Mouse (Mus musculus) forelimb bud, embryonic 11.5 days (tissue): ENCODE results near the gene AC134908.4.

Experiments used
- DNase-seq: peaks from one replicate; pipeline ENCODE4 v3.0.0-alpha.2; 2012; ENCODE audit warnings: low read depth, low spot score

AC134908.4 gene

DNA sequence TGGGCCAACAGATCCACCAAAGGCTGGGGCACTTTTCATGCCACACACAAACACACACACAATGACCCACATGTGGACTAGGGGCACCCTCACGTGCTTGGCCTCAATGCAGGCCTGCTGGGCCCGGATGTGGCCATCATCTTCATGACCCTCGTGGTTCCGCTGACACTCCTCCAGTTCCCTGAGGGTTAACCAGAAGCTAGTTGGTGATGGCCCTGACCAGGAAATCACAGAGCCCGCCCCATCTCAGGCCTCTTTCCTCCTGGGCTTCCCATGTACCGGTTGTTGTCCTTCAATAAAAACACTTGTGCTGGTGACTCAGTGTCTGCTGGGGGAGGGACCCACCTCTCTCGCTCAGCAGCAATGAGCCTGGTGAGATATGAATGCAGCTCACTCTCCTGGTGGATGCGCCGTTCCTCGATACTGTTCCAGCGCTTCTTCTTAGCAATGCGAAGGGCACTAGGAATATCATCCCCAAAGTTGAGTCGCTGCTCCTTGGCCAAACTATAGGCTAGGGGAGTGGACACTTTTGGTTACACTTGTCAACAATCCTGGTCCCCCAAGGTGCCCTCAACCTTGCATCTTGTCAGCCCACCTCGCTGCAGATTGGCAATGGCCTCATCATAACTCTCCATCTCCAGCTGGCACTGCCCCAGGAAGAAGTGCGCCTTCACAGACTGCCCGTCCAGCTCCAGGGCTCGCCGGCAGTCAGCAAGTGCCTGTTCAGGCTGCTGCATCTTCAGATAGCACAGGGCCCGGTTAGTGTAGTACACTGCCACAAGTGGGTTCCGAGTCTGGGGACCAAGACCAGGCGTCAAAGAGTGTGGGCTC lies 36.2 kb upstream of the AC134908.4 start:
- DNase-seq: no peak

DNA sequence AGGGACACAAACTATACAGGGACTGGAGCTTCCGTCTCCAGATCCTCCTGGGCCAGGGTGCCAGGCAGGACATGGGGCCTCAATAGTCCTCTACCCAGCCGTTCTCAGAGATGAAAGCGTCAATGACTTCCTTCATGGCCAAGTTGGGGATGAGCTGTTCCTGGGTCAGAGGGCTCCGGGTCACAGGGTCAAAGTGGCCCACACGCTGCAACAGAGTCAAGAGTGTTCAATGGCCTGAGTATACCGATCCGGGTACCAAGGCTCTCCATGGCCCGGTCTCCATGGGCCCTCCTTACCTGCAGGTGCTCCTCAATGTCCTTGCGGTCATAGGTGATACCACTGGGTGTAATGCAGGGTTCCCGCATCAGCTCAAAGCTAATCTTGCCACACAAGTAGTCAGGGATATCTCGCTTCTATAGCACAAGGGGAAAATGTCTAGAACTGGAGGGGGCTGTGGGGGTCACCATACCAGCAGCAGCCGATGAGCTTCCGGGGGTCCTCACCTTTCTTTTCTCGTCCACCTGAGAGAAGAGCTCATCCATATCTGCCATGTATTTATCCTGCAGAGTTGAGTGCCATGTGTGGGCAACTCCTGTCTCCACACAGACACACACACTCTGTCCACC lies 35.5 kb upstream of the AC134908.4 start:
- DNase-seq: no peak

DNA sequence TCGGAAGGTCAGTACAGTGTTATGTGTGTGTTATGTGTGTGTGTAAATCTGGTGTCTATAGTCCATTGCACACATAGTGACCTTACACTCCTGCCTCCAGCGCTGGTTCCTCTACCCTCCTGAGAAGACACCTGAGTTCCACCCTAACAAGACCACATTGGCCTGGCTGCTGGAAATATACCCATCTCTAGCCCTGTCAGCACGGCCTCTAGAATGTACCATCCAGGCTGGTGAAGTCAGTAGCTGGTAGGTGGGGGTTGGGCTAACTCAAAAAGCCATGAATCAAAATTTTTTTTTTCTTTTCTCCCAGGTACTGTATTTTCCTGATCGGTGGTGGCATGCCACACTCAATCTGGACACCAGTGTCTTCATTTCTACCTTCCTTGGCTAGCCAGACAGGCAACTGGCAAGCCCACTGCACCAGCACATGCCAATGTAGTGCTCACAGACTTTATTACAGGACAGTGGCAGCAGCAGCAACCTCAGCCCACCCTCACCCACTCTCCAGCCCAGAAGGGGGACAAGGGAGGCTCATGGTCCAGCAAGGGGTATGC lies 34.8 kb upstream of the AC134908.4 start:
- DNase-seq: no peak

DNA sequence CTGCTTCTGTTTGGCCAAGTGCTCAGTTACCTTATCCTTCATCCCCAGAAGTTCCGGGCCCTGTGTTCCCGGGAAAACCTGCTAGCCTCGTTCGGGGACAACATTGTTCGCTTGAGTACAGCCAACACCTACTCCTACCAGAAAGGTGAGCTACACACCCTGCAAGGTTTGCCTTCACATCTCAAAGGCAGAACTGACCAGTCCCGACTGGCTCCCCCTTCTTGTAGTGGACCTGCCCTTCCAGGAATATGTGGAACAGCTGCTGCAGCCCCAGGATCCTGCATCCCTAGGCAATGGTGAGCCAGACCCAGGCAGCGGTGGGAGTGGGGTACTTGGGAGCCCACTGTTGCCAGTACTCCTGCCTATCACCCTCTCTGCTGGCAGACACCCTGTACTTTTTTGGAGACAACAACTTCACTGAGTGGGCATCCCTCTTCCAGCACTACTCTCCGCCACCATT lies 34.1 kb upstream of the AC134908.4 start:
- DNase-seq: no peak

DNA sequence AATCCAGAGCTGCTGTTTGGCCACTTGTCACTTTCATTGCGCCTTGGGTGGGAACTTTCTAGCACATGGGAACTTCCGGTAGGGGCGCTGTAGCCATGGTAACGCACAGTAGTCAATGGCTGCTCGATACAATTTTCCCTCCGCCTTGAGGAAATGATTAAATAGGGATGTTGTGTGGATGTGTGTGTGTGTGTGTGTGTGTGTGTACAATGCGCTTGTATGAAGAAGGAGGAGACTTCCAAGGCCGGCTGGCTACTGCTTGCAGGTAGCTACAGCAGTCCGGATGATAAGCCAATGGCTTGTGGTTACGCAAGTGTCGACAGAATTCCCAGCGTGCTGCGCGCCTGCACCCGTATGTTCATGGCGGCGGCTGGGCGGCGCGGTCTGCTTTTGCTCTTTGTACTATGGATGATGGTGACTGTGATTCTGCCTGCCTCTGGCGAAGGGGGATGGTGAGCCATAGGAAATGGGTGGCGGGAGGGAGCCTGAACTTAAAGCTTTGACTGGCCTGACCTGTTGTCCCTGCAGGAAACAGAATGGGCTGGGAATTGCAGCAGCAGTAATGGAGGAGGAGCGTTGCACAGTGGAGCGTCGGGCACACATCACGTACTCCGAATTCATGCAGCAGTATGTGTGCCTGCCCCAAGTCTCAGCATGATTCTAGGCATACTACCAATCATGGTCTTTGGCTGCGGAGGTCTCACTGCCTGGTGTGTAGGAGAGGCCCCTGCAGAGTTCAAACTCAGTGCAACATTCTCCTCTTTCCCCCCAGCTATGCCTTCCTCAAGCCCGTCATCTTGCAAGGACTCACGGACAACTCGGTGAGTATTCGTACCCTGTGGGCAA lies 33.5 kb upstream of the AC134908.4 start, which contains the start of gene Jmjd8:
Jmjd8 (plus strand) TSS at position 156 of the 846 bp plus-strand sequence.
- peak; percentile 79 for DNase-seq

DNA sequence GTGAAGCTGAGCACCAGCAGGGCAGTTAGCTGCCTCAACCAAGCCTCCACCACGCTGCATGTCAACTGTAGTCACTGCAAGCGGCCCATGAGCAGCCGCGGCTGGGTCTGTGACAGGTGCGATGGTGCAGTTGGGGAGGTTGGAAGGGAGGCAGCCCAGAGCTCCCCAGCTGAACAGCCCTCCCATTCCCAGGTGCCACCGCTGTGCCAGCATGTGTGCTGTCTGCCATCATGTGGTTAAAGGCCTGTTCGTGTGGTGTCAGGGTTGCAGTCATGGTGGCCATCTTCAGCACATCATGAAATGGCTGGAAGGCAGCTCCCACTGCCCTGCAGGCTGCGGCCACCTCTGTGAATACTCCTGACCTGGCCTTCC lies 32.8 kb upstream of the AC134908.4 start:
- no peak for DNase-seq

DNA sequence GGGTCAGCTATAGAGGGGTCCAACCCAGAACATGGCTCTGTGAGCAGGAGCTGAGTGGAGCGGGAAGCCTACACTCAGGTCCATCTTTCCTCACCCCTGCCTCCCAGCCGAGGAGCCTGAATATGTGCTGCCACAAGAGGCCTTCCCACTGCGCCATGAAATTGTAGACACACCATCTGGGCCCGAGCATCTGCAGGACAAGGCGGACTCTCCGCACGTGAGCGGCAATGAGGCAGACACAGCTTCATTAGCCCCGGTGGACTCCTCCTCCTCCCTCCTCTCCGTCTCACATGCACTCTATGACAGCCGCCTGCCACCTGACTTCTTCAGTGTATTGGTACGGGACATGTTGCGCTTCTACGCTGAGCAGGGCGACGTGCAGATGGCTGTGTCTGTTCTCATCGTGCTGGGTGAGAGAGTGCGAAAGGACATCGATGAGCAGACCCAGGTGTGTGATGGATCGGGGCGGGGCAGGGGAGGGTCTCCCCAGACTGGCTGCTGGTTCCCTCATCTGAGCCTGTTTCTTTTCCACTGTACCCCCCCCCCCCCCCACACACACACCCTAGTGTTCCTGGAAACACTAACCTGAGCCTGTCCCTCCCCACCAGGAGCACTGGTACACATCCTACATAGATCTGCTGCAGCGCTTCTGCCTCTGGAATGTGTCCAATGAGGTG lies 32.2 kb upstream of the AC134908.4 start:
- DNase-seq: no peak

DNA sequence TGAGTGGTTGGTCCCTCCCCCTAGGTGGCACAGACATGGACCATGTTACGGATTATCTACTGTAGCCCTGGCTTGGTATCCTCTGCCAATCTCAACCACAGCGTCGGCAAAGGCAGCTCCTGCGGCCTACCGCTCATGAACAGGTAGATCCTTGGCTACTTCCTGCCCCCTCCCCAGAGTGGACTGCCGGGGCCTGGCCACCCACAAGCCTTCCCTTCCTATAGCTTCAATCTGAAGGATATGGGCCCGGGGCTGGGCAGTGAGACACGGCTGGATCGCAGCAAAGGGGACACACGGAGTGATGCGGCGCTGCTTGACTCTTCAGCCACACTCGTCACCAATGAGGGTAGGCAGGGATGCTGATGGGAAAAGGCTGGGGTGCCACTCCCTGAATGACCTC lies 31.6 kb upstream of the AC134908.4 start:
- DNase-seq: no peak

DNA sequence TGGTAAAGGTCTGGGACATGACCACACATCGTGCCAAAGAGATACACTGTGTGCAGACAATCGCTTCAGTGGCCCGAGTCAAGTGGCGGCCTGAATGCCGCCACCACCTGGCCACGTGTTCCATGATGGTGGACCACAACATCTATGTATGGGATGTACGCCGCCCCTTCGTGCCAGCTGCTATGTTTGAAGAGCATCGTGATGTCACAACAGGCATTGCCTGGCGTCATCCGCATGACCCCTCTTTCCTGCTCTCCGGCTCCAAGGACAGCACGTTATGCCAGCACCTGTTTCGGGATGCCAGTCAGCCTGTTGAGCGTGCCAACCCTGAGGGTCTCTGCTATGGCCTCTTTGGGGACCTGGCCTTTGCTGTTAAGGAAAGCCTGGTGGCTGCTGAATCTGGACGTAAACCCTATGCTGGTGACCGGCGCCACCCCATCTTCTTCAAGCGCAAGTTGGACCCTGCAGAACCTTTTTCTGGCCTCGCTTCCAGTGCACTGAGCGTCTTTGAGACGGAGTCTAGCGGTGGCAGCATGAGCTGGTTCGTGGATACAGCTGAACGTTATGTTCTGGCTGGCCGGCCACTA lies 30.6 kb upstream of the AC134908.4 start:
- no peak for DNase-seq

DNA sequence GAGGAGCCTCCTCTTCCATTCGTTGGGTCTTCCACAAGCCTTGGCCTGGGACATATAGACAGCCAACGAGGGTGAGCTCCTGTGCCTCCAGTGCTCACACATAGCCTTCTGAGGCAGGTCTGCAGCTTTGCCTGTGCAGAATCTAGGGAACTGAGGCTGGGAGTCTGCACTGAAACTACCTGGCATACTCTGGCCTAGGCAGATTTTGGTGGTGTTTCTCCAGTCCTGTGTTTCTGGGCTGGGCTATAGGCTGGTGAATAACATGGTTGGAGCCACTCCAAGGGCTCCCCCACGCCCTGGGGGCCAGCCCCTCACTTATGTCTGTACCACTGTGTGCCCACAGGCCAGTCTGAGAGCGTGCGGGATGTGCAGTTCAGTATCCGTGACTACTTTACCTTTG lies 29.9 kb upstream of the AC134908.4 start:
- DNase-seq: no peak

DNA sequence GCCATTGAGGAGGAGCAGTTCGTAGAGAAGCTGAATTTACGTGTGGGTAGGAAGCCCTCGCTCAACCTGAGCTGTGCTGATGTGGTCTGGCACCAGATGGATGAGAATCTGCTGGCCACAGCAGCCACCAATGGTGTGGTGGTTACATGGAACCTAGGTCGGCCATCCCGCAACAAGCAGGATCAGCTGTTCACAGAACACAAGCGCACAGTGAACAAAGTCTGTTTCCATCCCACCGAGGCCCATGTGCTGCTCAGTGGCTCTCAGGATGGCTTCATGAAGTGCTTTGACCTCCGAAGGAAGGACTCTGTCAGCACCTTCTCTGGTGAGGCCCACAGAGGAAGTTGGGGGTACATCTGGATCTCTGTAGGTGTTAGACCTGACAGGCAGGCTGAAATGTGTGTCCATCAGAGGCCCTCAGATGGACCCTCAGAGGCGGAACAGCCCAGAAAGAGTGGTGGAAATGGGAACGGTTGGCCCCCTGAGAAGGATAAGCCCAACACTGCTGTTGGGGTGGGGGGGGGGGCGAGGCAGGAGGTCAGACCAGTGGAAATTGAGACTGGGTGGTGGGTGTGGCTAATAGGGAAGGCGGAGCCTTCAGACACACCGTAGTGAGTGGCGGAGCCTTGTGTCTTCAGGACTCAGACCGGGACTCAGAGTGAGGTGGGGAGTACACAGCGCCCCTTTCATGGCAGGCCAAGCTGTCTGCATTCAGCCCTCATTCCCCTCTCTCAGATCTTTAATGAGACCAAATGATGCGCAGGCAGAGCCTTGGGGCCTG lies 29.1 kb upstream of the AC134908.4 start:
- DNase-seq: no peak

DNA sequence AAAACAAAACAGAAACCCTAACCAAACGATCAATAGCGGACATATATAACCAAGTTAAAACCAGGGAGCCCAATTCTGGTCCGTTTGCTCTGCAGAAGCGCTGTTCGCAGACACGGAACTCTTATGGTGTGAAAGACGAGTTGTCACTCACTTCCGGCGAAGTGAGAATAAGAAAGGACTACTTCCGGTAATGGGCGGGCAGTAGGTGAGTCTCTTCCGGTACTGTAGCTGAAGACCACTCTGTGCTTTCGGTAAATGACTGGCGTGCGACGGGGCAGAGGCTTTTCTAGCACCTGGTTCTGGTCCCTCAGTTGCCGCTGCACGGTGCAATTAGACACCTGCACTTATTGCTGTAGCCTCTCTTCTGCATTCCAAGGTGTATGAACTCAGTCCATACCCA lies 28.0 kb upstream of the AC134908.4 start, which contains the start of gene Wdr24:
Wdr24 (plus strand) TSS at position 176 of the 400 bp plus-strand sequence.
- DNase-seq: peak; percentile 86

DNA sequence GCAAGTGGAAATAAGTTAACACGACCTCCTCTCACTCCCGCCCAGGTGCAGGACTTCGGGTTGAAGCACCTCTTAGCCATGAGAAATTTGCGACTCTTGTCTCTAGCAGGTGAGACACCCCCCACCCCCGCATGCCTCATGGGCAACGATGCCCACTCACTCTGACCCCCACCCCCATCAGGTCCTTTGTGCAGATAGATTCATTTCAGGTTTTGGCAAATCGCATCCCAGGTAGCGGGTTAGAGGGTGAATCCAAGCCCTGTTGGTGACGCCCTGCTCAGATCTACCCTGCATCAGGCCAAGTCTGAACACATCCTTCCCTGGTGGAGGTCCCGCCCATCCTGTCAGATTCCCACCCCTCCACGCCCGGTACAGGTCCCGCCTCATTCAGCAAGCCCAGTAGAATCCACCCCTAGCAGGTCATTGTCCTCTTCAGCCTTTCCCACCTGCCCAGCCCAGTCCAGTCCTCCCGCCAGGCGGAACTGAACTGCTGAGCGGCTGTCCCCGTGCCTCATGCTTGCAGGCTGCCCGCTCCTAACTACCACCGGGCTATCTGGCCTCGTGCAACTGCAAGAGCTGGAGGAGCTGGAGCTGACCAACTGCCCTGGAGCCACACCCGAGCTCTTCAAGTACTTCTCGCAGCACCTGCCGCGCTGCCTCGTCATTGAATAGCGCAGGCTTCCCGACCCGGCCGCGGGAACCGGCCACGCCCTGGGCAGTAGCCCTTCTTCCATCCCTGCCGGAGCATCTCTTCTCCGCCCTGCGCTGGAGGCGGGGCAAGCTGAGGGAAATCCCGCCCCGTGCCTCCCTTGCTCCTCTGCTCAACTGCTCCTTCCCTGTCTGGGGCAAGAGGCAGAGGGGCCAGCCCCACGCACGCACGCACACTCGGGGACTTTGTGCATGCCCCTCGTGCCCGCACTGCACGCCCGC lies 23.7 kb upstream of the AC134908.4 start:
- DNase-seq: no peak

DNA sequence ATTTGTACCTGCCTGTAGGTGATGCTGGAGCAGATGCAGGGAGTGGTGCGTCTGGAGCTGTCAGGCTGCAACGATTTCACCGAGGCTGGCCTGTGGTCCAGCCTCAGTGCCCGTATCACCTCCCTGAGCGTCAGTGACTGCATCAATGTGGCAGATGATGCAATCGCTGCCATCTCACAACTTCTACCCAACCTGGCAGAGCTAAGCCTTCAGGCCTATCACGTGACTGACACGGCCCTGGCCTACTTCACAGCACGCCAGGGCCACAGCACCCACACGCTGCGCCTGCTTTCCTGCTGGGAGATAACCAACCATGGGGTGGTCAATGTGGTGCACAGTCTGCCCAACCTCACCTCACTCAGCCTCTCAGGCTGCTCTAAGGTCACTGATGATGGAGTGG lies 22.2 kb upstream of the AC134908.4 start:
- no peak for DNase-seq

DNA sequence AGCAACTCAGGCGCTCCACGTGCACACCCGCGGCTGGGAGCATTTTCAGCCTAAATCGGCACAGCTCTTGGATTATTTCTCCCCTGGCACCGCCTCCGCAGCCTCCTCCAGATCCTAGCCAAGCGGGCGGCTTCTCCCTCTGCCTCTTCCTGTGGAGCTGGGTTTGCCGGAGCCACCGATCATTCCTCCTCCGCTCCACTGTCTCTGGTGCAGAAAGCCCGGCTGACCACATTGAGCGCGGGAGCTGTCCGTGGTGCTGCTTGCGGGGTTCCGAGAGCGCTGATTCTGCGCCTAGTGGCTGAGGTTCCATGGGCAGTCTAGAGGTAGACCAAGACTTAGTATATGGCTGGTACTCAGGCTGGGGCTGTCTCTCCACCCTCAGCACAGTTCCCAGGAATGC lies 18.0 kb upstream of the AC134908.4 start:
- DNase-seq: peak; percentile 93

DNA sequence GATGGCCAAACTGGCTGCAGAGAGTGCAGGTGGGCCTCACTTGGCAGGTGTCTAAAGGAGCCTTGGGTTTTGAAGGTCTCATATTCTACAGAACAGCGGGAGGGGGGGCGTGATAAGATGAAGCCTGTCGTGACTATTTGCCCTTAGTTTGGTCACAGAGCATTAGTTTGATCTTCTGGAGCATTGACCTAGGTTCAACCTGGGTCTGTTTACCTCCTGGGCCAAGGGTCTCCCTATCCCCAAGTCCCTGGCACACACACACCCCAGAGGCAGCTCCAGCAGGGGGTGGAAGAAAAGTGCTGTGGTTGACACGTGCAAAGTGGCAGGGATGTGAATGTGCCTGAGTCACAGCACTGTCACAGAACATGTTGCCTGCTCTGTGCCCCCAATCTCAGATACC lies 15.4 kb upstream of the AC134908.4 start:
- no peak for DNase-seq

DNA sequence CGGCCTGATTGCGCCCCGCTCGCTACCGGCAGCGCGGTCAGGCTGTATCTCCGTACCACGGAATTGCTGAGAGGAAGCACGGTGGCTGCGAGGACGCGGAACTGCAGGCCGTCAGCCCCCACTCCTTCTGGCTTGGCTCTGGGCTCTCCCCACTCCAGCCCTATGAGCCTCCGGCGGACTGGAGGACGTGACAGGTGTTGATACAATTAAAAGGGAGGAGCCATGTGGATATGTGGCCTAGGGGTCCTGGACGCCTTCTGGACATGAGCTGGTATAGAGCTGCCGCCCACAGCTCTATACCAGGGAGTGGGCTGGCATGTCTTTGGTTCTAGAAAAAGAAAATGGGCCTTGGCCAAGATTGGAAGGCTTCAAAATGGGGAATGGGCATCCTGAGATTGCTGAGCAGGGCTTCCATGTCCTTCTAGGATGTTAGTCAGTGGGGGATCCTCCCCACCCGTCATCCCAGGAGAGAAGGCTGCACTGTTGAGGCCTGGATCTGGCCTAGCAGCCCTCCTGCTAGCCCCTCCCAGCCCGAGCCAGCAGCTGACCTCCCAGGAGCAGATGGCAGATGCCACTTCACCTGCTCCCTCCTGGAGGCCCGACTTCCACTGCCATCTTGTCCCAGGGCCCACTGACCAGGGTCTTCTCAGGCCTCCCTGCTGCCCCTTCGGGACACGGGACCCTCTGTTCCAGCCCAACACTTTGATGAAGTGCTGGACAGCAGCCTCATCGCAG lies 14.3 kb upstream of the AC134908.4 start:
- no peak for DNase-seq
